Mouse (Mus musculus) brain, embryonic 14.5 days (tissue): ENCODE data around the gene 4833427G06Rik.

Experiments used
- CTCF ChIP-seq: fragments of 200-500 bp; IDR thresholded peaks from 2 replicates; pipeline ENCODE4 v1.5.1; 2012; ENCODE audit warnings: inconsistent platforms, mild to moderate bottlenecking, moderate library complexity, borderline replicate concordance; ENCODE audit not compliant: insufficient read depth, insufficient read length; ENCODE audit errors: extremely low read depth
- POLR2A ChIP-seq: fragments of 200-500 bp; IDR thresholded peaks from 2 replicates; pipeline ENCODE4 v1.6.1; 2012; ENCODE audit warnings: mild to moderate bottlenecking, inconsistent platforms, borderline replicate concordance; ENCODE audit not compliant: poor library complexity, insufficient read depth, insufficient read length, severe bottlenecking; ENCODE audit errors: extremely low read depth

GRCm38 (mm10) chr9:51137836-51138235 lies 36.0 kb upstream of the 4833427G06Rik start:
- TF ChIP-seq CTCF (no peak), POLR2A (no peak)
